Mouse (Mus musculus): Measurements from ENCODE around the gene Ccdc106.
"Not testable (repeated sequence)": the region's sequence is repeated elsewhere in the genome, so short reads cannot be mapped to it uniquely, and the experiment has no call there.

Gene Ccdc106

DNA sequence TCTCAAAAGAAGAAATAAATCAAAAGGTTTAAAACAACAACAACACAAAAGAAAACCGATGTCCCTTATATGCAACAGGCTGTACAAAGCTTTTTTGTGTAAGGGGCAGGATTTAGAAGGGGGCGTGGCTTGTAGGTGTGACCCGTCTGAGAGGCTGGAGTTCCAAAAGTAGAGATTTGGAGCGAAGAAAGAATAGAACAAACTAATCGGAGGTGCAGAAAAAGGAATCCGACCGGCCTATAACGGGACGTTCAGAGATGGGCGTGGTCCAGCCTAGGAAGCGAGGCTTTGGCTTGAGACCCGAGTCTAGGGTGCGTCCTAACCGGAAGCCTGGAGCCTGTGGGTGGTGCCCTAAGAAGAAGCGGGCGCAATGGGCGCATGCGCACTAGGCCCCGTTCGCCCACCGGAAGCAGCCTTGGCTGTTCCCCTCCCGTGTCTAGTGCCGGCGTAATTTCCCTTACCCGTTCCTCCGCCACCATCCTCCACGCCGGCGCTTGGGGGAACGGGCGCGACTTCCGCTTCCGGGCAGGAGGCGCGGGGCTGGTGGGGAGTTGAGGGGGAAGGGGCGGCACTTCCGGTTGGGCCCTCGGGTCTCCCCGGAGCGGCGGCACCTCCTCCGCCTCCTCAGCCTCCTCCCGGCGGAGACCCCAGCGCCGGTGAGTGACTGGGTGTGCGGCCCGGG is at the start of gene Ccdc106, which contains the start of gene Zfp865:
Gene Ccdc106 (plus strand): TSS at position 554 of the 682 bp plus-strand sequence.
Gene Zfp865 (plus strand): TSS at position 377 of the 682 bp plus-strand sequence.
- peak; percentile 99 for DNase-seq (ENCODE audit: low spot score)

DNA sequence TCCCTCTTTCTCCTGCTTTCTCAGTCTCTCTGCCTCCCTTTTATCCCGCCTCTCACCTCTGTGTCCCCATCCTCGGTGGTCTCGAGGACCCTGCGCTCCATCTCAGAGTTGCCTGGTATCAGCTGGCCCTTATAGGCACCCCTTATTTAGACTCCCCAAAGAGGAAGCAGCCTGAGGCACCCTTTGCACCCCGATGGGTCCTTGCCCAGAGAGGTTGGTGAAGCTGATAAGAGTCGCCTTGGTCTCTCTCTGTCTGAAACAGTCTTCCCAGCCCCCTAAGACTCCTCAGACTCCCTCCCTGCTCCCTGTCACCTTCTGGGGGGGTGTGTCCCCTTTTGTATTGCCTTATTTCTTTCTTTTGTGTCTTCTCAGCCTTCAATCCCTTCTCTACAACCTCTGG is 49.3 kb upstream of the Ccdc106 start, which contains the start of gene Sbk3:
Gene Sbk3 (minus strand): TSS at position 101 of the 400 bp plus-strand sequence.
- DNase-seq (ENCODE audit: low spot score): no peak

DNA sequence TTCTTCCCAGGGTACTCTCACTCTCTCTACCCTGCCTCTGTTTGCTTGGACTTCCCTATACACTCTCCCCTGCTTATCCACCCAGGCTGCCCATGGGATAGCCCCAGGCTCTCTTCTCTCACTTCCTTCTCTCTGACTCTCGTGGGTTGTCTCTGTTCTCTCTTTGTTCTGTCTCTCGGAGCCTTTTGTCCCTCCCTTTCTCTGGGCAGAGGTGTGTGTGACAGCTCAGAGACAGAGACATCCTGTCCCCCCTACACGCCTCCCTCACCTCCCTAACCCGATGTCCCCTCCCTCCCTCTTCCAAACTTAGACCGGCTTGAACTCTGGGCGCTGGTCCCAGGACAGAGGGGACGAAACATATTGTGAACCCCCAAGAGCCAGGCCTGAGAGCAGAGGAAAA is 48.6 kb upstream of the Ccdc106 start:
- no peak for DNase-seq (ENCODE audit: low spot score)

GRCm38 (mm10) chr7:4972321-4973047 is 47.9 kb upstream of the Ccdc106 start:
- DNase-seq (ENCODE audit: low spot score): peak; percentile 51

DNA sequence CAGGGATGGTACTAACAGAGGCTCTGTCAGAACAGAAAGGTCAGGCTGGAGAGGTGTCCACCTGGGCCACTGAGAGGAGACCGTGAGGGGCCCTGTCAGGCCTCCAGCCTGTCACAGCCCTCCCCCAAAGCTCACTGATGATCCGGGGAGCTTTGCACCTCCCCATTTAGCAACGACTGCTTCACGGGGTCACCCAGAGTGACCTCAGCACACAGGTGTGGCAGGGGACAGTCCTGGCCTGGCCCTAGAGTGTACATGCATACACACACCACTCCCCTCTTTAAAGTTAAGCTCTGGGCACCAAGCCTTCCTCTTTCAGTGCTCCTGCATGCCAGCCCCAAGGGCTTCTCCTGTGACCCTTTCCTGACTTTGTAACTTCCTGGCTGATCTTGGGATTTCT is 44.9 kb upstream of the Ccdc106 start:
- DNase-seq (ENCODE audit: low spot score): no peak

DNA sequence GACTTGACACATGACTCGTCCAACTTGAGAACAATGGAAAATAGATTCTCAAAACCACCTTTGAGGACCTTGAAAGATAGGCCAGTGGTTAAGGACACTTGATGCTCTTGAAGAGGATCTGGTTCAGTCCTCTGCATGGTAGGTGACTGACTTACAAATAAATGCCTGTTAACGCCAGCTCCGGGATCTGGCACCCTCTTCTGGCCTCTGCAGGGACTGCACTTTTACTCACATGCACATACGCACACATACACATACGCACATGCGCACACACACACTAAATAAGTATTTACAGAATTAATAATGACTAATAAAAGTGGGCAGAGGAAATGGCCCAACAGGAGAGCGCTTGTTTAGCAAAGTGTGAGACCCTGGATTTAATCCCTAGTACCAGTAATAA is 43.5 kb upstream of the Ccdc106 start:
- no peak for DNase-seq (ENCODE audit: low spot score)

- DNase-seq (ENCODE audit: low spot score): no peak
Observed at GRCm38 (mm10) chr7:4988250-4988649, 32.1 kb upstream of the Ccdc106 start.

GRCm38 (mm10) chr7:4993347-4993998 is 26.9 kb upstream of the Ccdc106 start:
- DNase-seq (ENCODE audit: low spot score): no peak

GRCm38 (mm10) chr7:4993999-4994788 is 26.2 kb upstream of the Ccdc106 start:
- DNase-seq (ENCODE audit: low spot score): no peak

DNA sequence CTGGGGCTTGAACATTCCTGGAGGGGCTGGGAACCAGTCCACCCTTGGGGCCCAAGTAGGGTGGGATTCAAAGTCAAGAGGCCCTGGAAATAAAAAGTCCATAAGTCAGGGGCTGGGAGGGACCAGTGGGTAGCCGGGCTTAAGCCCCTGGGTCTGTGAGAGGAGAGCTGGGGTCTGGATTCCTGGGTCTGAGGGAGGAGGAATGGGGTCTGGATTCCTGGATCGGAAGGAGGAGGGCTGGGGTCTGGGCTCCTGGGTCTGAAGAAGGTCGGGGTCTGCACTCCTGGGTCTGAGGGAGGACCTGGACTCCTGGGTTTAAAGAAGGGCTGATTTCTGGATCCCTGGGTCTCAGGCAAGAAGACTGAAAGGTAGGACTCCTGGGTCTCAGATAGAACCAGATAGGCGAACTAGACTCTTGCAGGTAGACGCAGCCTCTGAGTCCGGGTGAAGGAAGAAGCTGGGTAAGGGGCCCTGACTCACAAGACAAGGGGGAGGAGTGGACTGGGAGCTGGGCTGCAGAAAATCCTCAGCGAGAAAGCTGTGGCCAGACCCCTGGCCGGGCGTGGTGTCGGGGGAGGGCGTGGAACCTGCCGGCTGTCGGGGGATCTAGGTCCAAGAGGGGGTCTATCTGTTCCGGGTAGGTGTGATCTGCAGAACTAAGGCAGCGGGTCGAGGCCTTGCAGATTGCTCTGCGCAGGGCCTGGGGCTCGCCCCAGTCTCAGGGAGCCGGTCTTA is 24.9 kb upstream of the Ccdc106 start:
- DNase-seq (ENCODE audit: low spot score): no peak

DNA sequence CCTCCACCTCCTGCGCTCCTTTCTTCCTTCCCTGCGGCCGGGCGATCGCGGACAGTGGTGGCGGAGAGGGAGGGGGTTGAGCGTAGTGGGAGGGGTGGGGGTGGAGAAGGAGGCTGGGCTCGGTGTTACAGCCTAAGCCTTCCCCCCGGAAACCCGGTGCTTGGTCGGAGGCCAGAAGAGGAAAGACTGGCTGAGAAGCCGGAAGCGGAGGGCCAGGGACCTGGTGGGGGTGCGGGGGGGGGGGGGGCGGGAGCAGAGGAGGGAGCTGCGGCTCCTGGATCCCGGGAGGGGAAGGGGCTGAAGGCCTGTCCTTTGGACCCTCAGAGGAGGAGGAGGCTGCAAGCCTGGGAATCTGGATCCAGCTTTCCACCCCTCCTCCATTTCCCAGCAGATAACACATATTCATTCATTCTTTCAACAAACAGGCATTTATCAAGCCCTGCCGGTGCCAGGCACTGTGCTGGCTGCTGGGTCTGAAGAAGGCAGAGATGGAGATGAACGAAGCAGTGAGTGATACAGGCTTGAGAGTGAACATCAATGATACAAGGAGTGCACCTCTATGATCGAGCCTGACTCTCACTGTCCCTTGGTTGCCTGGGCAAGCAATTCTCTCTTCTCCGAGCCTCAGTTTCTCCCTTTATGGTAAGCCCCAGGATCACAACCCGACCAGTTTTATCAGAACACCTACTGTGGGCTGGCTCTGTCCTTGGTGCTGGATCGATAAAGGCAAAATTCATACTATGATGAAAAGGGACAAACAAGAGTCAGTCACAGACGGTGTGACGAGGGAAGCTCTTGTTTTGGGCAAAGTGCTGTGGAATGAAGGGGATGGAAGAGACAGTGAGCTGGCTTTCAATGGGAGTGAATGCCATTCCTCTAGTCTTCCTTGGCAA is 24.1 kb upstream of the Ccdc106 start, which contains the start of gene Zfp579:
Gene Zfp579 (minus strand): TSS at position 156 of the 893 bp plus-strand sequence.
- DNase-seq (ENCODE audit: low spot score): peak; percentile 93

DNA sequence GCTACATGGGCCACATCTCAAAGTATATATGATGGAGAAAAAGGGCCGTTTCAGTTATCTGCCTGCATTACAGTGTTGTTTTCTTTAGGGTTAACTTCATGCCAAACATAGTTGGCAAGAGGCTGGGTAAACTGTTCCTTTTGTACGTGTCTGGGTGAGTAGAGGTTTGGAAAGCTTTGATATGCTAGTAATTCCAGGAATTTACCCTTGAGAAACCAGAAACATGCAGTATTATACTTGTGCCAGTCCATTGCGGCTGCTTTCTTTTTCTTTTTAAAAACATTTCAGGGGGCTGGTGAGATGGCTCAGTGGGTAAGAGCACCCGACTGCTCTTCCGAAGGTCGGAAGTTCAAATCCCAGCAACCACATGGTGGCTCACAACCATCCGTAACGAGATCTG is 23.4 kb upstream of the Ccdc106 start:
- DNase-seq (ENCODE audit: low spot score): no peak

- DNase-seq (ENCODE audit: low spot score): no peak
Observed at GRCm38 (mm10) chr7:4999876-5000275, 20.5 kb upstream of the Ccdc106 start.

- not testable (repeated sequence) for DNase-seq (ENCODE audit: low spot score)
Observed at GRCm38 (mm10) chr7:5002876-5003275, 17.5 kb upstream of the Ccdc106 start.

DNA sequence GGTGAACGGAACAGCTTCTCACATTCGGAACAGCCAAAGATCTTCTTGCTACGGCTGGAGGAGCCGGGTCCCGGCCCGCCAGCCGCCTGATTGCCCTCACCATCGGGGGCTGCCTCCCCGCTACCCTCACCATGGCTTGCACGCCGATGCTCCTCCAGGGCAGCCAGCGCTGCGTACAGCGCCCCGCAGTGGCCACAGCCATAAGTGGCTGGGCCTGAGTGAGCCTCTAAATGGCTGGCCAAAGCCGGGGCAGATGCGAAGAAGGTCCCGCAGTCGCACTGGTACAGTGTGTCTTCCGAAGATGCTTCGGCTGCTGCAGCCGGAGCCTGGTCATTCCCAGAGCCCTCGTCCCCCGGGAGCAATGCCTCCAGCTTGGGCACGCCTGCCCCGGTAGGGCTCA is 12.1 kb upstream of the Ccdc106 start:
- no peak for DNase-seq (ENCODE audit: low spot score)

DNA sequence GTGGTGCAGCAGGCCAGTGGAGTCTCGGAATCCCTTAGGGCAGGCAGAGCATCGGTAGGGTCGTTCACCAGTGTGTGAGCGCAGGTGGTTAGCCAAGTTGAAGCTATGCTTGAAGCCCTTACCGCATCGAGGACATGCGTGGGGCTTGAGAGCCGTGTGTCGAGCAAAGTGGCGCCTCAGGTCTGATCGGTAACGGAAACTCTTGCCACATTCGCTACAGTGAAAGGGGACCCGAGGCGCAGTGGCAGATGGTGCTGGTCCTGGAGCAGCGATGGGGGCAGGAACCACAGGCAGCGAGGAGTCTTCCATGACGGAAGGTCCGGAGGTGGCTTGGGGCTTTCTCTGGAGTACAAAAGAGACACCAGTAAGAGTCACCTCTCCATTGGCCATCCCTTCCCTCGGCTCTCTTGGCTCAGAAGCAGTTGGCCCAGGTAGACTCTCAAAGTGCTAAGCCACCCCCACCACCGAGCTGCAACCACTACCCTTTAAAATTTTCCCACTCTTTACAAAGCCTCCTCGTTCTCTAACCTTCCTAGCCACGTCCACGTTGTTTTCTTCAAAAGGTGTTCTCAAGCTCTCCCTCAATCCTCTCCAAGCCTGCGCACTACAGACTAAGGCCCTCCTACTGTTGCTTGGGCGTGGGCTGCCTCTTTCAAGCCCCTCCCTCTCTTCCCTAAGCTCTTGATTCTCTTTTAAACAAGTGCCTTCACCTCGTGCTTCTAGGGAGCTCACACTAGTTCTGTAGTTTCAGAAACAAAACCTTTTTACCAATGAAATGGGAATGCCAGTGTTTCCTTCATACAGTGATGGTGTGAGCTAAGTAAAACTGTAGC is 7.5 kb upstream of the Ccdc106 start:
- no peak for DNase-seq (ENCODE audit: low spot score)

DNA sequence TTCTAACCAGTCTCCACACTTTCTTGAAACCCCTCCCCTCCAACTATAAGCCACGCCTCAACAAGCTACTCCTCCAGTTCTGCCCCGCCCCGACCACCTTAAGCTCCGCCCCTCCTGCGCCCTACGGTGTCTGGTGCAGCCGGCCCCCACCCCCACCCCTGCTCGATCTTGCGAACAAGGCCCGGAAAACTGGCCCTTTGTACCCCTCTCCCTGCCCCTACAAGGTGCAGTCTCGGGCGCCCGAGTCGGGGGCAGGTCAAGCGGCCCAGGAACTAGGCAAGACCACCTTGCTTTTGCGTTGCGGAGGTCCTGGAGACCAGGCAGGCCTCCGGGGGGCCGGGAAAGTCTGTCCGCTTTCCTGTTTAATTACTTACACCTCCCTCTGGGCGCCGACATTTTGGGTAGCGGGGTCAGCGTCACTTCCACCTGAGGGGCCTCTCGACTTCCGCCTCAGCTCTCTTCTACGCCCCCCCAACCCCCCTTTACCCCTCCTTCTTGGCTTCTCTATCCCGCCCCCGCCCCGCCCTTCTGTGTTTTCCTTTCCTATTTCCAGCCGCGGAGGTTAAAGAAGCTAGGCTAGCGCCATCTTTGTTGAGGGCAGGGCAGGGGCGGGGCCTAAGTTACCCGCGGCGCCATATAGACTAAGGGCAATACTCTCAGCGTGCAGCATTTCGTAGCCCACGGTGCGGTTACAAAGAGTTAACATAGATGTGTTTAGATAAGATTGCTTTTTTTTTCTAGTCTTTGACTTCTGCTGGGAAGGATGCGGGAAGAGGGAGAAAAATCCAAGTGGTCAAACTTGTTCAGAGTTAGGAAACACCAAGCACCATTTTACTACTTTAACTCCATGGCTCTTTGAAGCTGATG is 5.9 kb upstream of the Ccdc106 start, which contains the start of the genes Zfp524 and Fiz1:
Gene Zfp524 (plus strand): TSS at position 165 of the 867 bp plus-strand sequence.
Gene Fiz1 (minus strand): TSS at position 447 of the 867 bp plus-strand sequence.
- peak; percentile 98 for DNase-seq (ENCODE audit: low spot score)

Data from urinary bladder, postnatal 14 days (tissue).